Mouse (Mus musculus): Measurements from ENCODE around the gene C2cd5. TPM values are rescaled to one million over a fixed set of nuclear protein-coding genes. Genes with fewer than 3 reads are reported as not detected.

C2cd5 gene
- total RNA-seq, 1 experiment, result 26.5 TPM

DNA sequence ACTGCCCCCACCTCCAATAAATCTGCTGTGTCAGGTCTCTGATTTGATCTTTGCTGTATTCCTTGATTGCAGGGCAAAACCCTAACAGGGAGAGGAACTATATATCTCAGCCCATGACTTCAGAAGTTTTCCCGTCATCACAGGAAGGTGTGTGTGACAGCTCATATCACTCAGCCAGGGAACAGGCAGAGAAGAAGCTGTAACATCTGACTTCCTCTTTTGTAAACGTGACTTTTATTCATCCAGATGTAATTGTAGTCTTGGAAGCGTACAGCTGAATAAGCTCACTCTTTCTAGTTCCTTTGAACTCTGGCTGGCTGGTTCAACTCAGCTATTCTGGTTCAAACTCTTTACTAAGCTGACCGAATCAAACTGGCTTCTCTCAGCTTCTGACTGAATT is 30.5 kb upstream of the C2cd5 start:
- TF ChIP-seq CHD2 (IDR thresholded peaks at IDR 0.05; ENCODE audit: low read depth, low read length), result no peak
- TF ChIP-seq ZNF384 (IDR thresholded peaks at IDR 0.05; ENCODE audit: low read depth, low read length), result no peak
- no peak for TF ChIP-seq HCFC1 (IDR thresholded peaks at IDR 0.05; ENCODE audit: borderline replicate concordance, insufficient read depth, low read length)
- peaks cover 0 to 6% of the 10 kb centered on the region in 2 experiments; a peak in 2 of 4 replicates for H3K4me1 ChIP-seq (ENCODE audit: control insufficient read depth in 2 of 2, insufficient read depth in 2 of 2, low read length in 2 of 2, poor library complexity in 1 of 2)
- H3K4me3 ChIP-seq (ENCODE audit: insufficient read depth in 1 of 2, low read depth in 1 of 2, low read length in 2 of 2, poor library complexity in 1 of 2, severe bottlenecking in 1 of 2), result no peak overlapping the region
- in situ Hi-C loops (cut with MboI; ENCODE audit: low sequenced_read_pairs in 2 of 2, unreplicated experiment in 2 of 2), result no loop called here
- no peak for DNase-seq (ENCODE audit: low read depth, low spot score)
- H3K9me3 ChIP-seq (ENCODE audit: control insufficient read depth, insufficient read depth, low read depth, low read length), result no peaks in the 10 kb centered on the region
- H3K27ac ChIP-seq (ENCODE audit: insufficient read depth, low read depth, low read length, poor library complexity, severe bottlenecking), result no peak overlapping the region
- H3K9ac ChIP-seq (ENCODE audit: insufficient read depth, low read depth, low read length, poor library complexity, severe bottlenecking), result no peak overlapping the region
- H3K36me3 ChIP-seq (ENCODE audit: control insufficient read depth, insufficient read depth, low read length, poor library complexity, severe bottlenecking), result no peaks in the 10 kb centered on the region

- in situ Hi-C loops (cut with MboI; ENCODE audit: low sequenced_read_pairs in 2 of 2, unreplicated experiment in 2 of 2), result no loop called here
- H3K27ac ChIP-seq (ENCODE audit: insufficient read depth, low read depth, low read length, poor library complexity, severe bottlenecking), result no peak overlapping the region
- H3K9ac ChIP-seq (ENCODE audit: insufficient read depth, low read depth, low read length, poor library complexity, severe bottlenecking), result no peak overlapping the region
- H3K9me3 ChIP-seq (ENCODE audit: control insufficient read depth, insufficient read depth, low read depth, low read length), result no peaks in the 10 kb centered on the region
- H3K36me3 ChIP-seq (ENCODE audit: control insufficient read depth, insufficient read depth, low read length, poor library complexity, severe bottlenecking), result no peaks in the 10 kb centered on the region
- H3K4me3 ChIP-seq (ENCODE audit: insufficient read depth in 1 of 2, low read depth in 1 of 2, low read length in 2 of 2, poor library complexity in 1 of 2, severe bottlenecking in 1 of 2), result no peak overlapping the region
- no peak for DNase-seq (ENCODE audit: low read depth, low spot score)
- peaks cover 0 to 3% of the 10 kb centered on the region in 2 experiments; a peak in 2 of 4 replicates for H3K4me1 ChIP-seq (ENCODE audit: control insufficient read depth in 2 of 2, insufficient read depth in 2 of 2, low read length in 2 of 2, poor library complexity in 1 of 2)
- TF ChIP-seq CHD2 (IDR thresholded peaks at IDR 0.05; ENCODE audit: low read depth, low read length) (no peak), MAFK (IDR thresholded peaks at IDR 0.05; ENCODE audit: insufficient read depth, low read depth, low read length) (no peak), HCFC1 (IDR thresholded peaks at IDR 0.05; ENCODE audit: borderline replicate concordance, insufficient read depth, low read length) (no peak), ZC3H11A (IDR thresholded peaks at IDR 0.05; ENCODE audit: borderline replicate concordance, low read depth, low read length) (no peak), ZNF384 (IDR thresholded peaks at IDR 0.05; ENCODE audit: low read depth, low read length) (no peak)
These were observed 30.0 kb upstream of the C2cd5 start for GRCm38 (mm10) chr6:143129952-143130351.

DNA sequence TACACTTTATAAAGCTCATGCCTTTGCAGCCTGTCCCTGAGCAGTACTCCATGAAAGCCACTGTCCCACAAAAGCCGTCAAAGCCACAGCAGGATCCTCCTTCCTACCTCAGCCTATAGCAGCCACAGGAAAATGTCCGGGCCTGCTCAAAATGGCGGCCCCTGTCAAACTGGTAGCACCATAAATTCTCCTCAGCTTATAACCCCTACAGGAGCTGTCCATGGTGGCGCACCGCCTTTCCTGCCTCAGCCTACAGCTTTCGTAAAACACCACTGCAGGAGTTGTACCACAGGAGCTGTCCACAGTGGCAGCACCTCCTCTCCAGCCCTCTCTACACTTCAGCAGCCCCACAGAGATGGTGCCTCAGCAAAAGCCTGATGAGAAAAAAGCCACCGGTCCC is 29.5 kb upstream of the C2cd5 start:
- Histone ChIP-seq H3K9me3 (ENCODE audit: control insufficient read depth, insufficient read depth, low read depth, low read length) (no peaks in the 10 kb centered on the region), H3K4me3 (ENCODE audit: insufficient read depth in 1 of 2, low read depth in 1 of 2, low read length in 2 of 2, poor library complexity in 1 of 2, severe bottlenecking in 1 of 2) (no peak overlapping the region), H3K4me1 (ENCODE audit: control insufficient read depth in 2 of 2, insufficient read depth in 2 of 2, low read length in 2 of 2, poor library complexity in 1 of 2) (peaks cover 0 to 2% of the 10 kb centered on the region in 2 experiments; a peak in 1 of 4 replicates), H3K9ac (ENCODE audit: insufficient read depth, low read depth, low read length, poor library complexity, severe bottlenecking) (no peak overlapping the region), H3K27ac (ENCODE audit: insufficient read depth, low read depth, low read length, poor library complexity, severe bottlenecking) (no peak overlapping the region), H3K36me3 (ENCODE audit: control insufficient read depth, insufficient read depth, low read length, poor library complexity, severe bottlenecking) (no peaks in the 10 kb centered on the region)
- in situ Hi-C loops (cut with MboI; ENCODE audit: low sequenced_read_pairs in 2 of 2, unreplicated experiment in 2 of 2), result no loop called here
- TF ChIP-seq ZC3H11A (IDR thresholded peaks at IDR 0.05; ENCODE audit: borderline replicate concordance, low read depth, low read length) (peak; percentile 79), ZNF384 (IDR thresholded peaks at IDR 0.05; ENCODE audit: low read depth, low read length) (no peak)
- DNase-seq (ENCODE audit: low read depth, low spot score), result peak; percentile 88

DNA sequence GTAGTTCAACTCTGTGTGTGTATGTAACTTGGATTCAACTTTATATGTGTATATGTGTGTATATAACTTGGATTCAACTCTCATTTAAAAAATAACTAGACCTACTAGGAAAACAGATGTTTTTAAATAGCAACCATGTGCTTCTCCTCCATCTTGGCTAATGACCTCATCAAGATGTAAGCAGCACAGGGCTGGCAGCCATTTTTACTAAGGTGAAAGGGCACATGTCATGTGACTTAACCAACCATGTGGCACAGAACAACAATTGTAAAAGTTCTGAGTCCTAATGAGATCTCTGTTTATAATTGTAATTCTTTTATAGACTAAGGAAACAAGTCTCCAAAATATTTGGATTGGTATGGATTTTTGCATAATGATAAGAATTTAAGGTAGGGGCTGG is 25.8 kb upstream of the C2cd5 start:
- no peak for DNase-seq (ENCODE audit: low read depth, low spot score)
- H3K27ac ChIP-seq (ENCODE audit: insufficient read depth, low read depth, low read length, poor library complexity, severe bottlenecking), result no peak overlapping the region
- H3K36me3 ChIP-seq (ENCODE audit: control insufficient read depth, insufficient read depth, low read length, poor library complexity, severe bottlenecking), result no peaks in the 10 kb centered on the region
- no peak overlapping the region for H3K9ac ChIP-seq (ENCODE audit: insufficient read depth, low read depth, low read length, poor library complexity, severe bottlenecking)
- TF ChIP-seq HCFC1 (IDR thresholded peaks at IDR 0.05; ENCODE audit: borderline replicate concordance, insufficient read depth, low read length) (no peak), ZC3H11A (IDR thresholded peaks at IDR 0.05; ENCODE audit: borderline replicate concordance, low read depth, low read length) (no peak), CHD2 (IDR thresholded peaks at IDR 0.05; ENCODE audit: low read depth, low read length) (no peak)
- H3K9me3 ChIP-seq (ENCODE audit: control insufficient read depth, insufficient read depth, low read depth, low read length), result no peaks in the 10 kb centered on the region
- in situ Hi-C loops (cut with MboI; ENCODE audit: low sequenced_read_pairs in 2 of 2, unreplicated experiment in 2 of 2), result no loop called here
- no peak overlapping the region for H3K4me3 ChIP-seq (ENCODE audit: insufficient read depth in 1 of 2, low read depth in 1 of 2, low read length in 2 of 2, poor library complexity in 1 of 2, severe bottlenecking in 1 of 2)
- peaks cover 0 to 2% of the 10 kb centered on the region in 2 experiments; a peak in 1 of 4 replicates for H3K4me1 ChIP-seq (ENCODE audit: control insufficient read depth in 2 of 2, insufficient read depth in 2 of 2, low read length in 2 of 2, poor library complexity in 1 of 2)

GRCm38 (mm10) chr6:143119325-143119724 is 19.4 kb upstream of the C2cd5 start:
- Histone ChIP-seq H3K36me3 (ENCODE audit: control insufficient read depth, insufficient read depth, low read length, poor library complexity, severe bottlenecking) (no peaks in the 10 kb centered on the region), H3K4me1 (ENCODE audit: control insufficient read depth in 2 of 2, insufficient read depth in 2 of 2, low read length in 2 of 2, poor library complexity in 1 of 2) (peaks cover 11 to 18% of the 10 kb centered on the region in 2 experiments), H3K4me3 (ENCODE audit: insufficient read depth in 1 of 2, low read depth in 1 of 2, low read length in 2 of 2, poor library complexity in 1 of 2, severe bottlenecking in 1 of 2) (no peak overlapping the region), H3K9ac (ENCODE audit: insufficient read depth, low read depth, low read length, poor library complexity, severe bottlenecking) (no peak overlapping the region), H3K27ac (ENCODE audit: insufficient read depth, low read depth, low read length, poor library complexity, severe bottlenecking) (no peak overlapping the region), H3K9me3 (ENCODE audit: control insufficient read depth, insufficient read depth, low read depth, low read length) (no peaks in the 10 kb centered on the region)
- no peak for DNase-seq (ENCODE audit: low read depth, low spot score)
- in situ Hi-C loops (cut with MboI; ENCODE audit: low sequenced_read_pairs in 2 of 2, unreplicated experiment in 2 of 2), result no loop called here
- TF ChIP-seq MAFK (IDR thresholded peaks at IDR 0.05; ENCODE audit: insufficient read depth, low read depth, low read length), result no peak
- no peak for TF ChIP-seq HCFC1 (IDR thresholded peaks at IDR 0.05; ENCODE audit: borderline replicate concordance, insufficient read depth, low read length)
- TF ChIP-seq ZNF384 (IDR thresholded peaks at IDR 0.05; ENCODE audit: low read depth, low read length), result no peak
- no peak for TF ChIP-seq ZC3H11A (IDR thresholded peaks at IDR 0.05; ENCODE audit: borderline replicate concordance, low read depth, low read length)
- TF ChIP-seq CHD2 (IDR thresholded peaks at IDR 0.05; ENCODE audit: low read depth, low read length), result no peak

Data from ES-E14 (cell line).